Mouse (Mus musculus) limb, embryonic 10.5 days (tissue): ENCODE measurements around the gene Ache. TPM values are rescaled to one million over a fixed set of nuclear protein-coding genes. Genes with fewer than 3 reads are reported as not detected.

Experiments used
- DNase-seq: peaks from one replicate; pipeline ENCODE4 v3.0.0-alpha.2; 2017; ENCODE audit warnings: low spot score
- H3K27ac ChIP-seq: fragments of 300-500 bp; sonication (generic); 2 replicates; pipeline ENCODE4 v1.5.1; 2016; ENCODE audit warnings: mild to moderate bottlenecking
- H3K27me3 ChIP-seq: fragments of 300-500 bp; sonication (generic); 2 replicates; pipeline ENCODE4 v1.6.1; 2016; ENCODE audit warnings: low read depth, mild to moderate bottlenecking; ENCODE audit not compliant: poor library complexity, severe bottlenecking
- H3K36me3 ChIP-seq: fragments of 300-500 bp; sonication (generic); 2 replicates; pipeline ENCODE4 v1.6.1; 2016; ENCODE audit warnings: mild to moderate bottlenecking, moderate library complexity
- H3K4me1 ChIP-seq: fragments of 300-500 bp; sonication (generic); 2 replicates; pipeline ENCODE4 v1.6.1; 2016
- H3K4me3 ChIP-seq: fragments of 300-500 bp; sonication (generic); 2 replicates; pipeline ENCODE4 v1.5.1; 2016; ENCODE audit warnings: mild to moderate bottlenecking, moderate library complexity
- H3K9me3 ChIP-seq: fragments of 300-500 bp; sonication (generic); replicated peaks from 2 replicates; pipeline ENCODE4 v1.6.1; 2016; ENCODE audit warnings: mild to moderate bottlenecking
- WGBS: fragments of 180-500 bp; shearing (Covaris S2); methylation state at CpG from one replicate; pipeline ENCODE4 v1.1.7; 2016; 5-methylcytosine and 5-hydroxymethylcytosine counted together
- polyA plus RNA-seq: library from polyadenylated mRNA; unstranded; fragments of >200 nt; fragmentation: Nextera tagmentation; extraction: Ambion mirVana; gene quantifications from 2 replicates; pipeline ENCODE4 v1.2.1, GENCODE M21; 2016

Ache gene
- polyA plus RNA-seq, 1 experiment from 2014 or later: 1.8 TPM

DNA sequence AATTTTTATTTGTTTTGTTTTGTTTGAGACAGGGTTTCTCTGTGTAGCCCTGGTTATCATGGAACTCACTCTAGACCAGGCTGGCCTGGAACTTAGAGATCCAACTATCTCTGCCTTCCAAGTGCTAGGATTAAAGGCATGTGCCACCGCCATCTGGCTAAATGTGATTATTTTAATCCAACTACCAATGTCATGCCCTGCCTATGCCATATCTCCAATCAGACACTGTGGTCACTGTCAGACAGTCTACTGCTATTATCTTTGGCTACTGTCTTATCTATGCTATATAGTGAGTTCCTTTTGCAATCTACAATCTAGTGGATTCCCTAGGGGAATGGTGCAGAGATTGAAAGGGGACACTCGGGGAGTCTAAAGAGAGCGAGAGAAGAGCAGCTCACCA is 33.7 kb downstream of the Ache start:
- no peaks in the 10 kb centered on the region for H3K9me3 ChIP-seq
- no peak for DNase-seq
- H3K27ac ChIP-seq: no peak overlapping the region
- H3K4me3 ChIP-seq: no peak overlapping the region
- no peaks in the 10 kb centered on the region for H3K4me1 ChIP-seq
- WGBS: 97% methylated on average over 3 of the region's 3 CpGs
- H3K27me3 ChIP-seq: no peaks in the 10 kb centered on the region
- peaks cover 66% of the 10 kb centered on the region for H3K36me3 ChIP-seq

DNA sequence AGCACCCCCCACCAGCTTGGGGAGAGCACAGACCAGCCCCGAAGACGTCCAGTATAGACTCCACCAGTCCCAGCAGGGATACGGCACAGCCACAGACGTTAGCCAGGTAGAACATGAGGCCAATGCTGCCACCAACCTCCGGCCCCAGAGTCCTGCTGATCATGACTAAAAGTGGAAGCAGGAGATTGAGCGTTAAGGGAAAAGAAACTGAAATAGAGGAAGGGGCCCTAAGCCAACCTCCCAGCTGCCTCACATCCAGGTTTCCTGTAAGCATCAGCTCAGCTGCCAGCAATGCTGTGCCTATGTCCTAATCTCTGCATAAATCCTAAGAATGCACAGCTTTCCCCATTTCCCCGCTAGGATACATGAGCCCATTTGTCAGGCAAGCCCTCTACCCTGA is 43.6 kb downstream of the Ache start:
- Histone ChIP-seq H3K27me3 (no peaks in the 10 kb centered on the region), H3K27ac (no peak overlapping the region), H3K4me1 (peaks cover 18% of the 10 kb centered on the region), H3K36me3 (peaks cover 13% of the 10 kb centered on the region), H3K4me3 (no peak overlapping the region), H3K9me3 (no peaks in the 10 kb centered on the region)
- DNase-seq: no peak
- 92% methylated on average over 7 of the region's 7 CpGs for WGBS

DNA sequence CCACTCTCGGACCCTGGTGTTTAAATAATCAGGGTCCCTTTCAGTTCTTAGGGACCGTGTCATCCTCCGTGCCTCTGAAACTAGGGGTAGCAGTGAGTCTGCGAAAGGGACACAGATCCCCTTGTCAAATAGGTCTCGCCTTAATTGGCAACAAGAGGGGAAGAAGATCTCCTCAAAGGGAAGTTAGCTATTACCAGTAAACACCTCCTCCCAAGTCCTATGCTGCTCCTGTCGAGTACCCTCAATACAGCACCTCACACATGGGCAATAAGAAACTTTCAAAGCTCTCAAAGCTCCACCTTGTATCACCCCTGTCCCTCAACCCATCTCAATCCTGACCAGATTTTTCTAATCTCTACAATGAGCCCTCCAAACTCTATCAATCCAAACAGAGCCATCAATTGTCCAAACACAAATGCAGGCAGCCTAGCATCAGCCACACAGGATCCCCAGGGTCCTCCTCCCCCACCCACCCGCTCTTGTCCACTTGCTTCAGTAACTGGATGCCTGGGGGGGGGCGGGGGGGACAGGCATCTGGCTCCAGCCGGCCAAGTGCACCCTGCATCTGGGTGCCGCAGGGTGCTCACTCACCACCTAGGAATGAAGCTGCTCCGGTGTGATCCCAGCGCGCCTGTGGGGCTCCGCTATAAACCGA is 45.7 kb downstream of the Ache start:
- H3K4me3 ChIP-seq: peak overlapping the region; percentile 71
- peaks cover 30% of the 10 kb centered on the region for H3K4me1 ChIP-seq
- H3K36me3 ChIP-seq: no peaks in the 10 kb centered on the region
- H3K27me3 ChIP-seq: no peaks in the 10 kb centered on the region
- no peaks in the 10 kb centered on the region for H3K9me3 ChIP-seq
- 22% methylated on average over 15 of the region's 15 CpGs for WGBS
- DNase-seq: no peak
- H3K27ac ChIP-seq: peak overlapping the region; percentile 86

DNA sequence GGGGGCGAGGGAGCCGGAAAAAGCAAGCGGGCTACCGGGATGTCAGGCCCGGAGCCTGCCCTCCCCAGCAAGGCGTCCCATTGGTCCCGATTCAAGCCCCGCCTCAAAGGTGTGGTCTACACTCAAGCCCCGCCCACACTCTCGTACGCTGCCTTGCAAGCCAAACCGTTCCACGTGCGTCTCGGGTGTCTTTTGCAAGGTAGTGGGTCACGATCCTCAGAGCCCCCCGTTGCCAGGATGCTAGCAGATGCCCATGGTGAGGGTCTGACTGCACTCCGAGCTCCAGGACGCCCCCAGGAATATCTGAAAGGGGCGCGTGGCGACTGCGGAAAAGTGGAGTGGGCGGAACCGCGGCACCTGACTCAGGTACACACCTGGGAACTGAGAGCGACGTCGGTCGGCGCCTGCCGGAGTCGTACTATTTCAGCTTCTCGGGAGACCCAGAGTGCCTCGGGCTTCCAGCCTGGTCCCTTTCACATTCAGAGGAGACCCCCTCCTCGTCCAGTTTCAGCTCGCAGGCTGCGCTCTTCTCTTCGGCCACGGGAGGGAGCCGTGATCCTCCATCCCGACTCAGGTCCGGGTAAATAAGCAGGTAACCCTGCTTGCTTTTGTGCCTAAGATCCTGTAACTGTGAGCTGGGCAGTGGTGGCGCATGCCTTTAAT is 46.3 kb downstream of the Ache start, which contains the start of gene Slc12a9:
Slc12a9 (minus strand) TSS at position 86 of the 663 bp plus-strand sequence.
- Histone ChIP-seq H3K27me3 (no peaks in the 10 kb centered on the region), H3K4me1 (peaks cover 35% of the 10 kb centered on the region), H3K27ac (peak within 1 kb of the TSS; percentile 86), H3K4me3 (peak within 1 kb of the TSS; percentile 71), H3K36me3 (no peaks in the 10 kb centered on the region), H3K9me3 (no peaks in the 10 kb centered on the region)
- WGBS: under 1% methylated on average over 44 of the region's 44 CpGs
- peak; percentile 89 for DNase-seq

DNA sequence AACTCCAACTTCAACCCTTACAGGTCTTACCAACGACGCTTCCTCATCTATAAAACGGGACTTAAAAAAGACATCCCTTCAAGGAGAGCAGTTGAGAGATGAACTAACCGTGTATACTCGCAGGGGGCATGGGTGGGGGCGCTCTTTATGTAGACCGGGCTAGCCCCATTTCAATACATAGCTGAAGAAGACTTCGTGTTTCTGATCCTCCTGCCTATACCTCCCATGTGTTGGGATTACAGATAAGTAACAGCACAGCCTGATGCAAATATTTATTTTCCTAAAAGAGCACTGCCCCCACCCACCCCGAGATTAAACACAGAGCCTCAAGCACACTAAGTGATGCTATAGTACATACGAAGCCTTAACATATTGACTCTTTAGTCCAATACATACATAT is 47.0 kb downstream of the Ache start:
- peaks cover 42% of the 10 kb centered on the region for H3K4me1 ChIP-seq
- WGBS: 65% methylated on average over 10 of the region's 10 CpGs
- no peak overlapping the region for H3K4me3 ChIP-seq
- no peak for DNase-seq
- H3K27me3 ChIP-seq: no peaks in the 10 kb centered on the region
- no peaks in the 10 kb centered on the region for H3K9me3 ChIP-seq
- H3K27ac ChIP-seq: no peak overlapping the region
- H3K36me3 ChIP-seq: no peaks in the 10 kb centered on the region

DNA sequence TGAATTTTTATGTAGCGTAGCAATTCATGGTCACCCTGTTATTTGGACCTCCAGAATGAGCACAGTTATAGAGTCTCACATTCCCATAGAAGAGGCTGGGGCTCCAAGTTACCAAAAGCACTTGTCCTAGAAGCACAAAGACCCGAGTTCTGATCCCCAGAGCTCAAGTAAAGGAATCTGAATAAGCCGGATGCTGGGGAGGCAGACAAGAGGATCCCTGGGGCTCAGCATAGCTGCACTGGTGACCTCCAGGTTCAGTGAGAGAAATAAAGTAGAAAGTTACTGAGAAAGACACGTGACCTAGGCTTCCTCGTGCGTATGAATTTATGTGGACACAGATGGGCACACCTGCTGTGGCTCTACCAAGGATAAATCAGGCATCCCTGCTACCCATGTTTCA is 47.7 kb downstream of the Ache start:
- Histone ChIP-seq H3K27me3 (no peaks in the 10 kb centered on the region), H3K36me3 (no peaks in the 10 kb centered on the region), H3K27ac (no peak overlapping the region), H3K9me3 (no peaks in the 10 kb centered on the region), H3K4me1 (peaks cover 50% of the 10 kb centered on the region), H3K4me3 (no peak overlapping the region)
- no peak for DNase-seq
- WGBS: 83% methylated on average over 6 of the region's 6 CpGs

DNA sequence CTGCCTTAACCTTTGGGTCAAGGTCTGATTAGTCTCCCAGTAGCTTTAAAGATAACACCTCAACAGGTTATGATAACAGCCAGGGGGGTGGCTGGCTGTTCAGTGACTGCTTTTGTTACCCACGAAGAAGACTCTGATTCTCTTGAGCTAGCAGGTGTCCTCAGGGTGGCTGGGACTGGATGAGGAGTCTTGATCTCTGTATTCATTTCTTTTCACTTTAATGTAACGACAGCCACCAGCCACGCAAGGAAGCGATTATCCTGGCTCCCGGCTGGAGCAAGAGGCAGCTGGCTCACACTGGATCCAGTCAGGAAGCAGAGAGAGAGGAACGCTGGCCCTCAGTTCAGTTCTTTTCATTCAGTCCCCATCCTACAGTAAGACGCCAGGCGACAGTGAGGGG is 49.9 kb downstream of the Ache start:
- no peaks in the 10 kb centered on the region for H3K36me3 ChIP-seq
- H3K9me3 ChIP-seq: no peaks in the 10 kb centered on the region
- peak overlapping the region; percentile 87; the same call in 1 of the 2 replicates for H3K27ac ChIP-seq
- WGBS: 52% methylated on average over 8 of the region's 8 CpGs
- H3K4me3 ChIP-seq: no peak overlapping the region
- no peak for DNase-seq
- H3K4me1 ChIP-seq: peaks cover 47% of the 10 kb centered on the region
- no peaks in the 10 kb centered on the region for H3K27me3 ChIP-seq

DNA sequence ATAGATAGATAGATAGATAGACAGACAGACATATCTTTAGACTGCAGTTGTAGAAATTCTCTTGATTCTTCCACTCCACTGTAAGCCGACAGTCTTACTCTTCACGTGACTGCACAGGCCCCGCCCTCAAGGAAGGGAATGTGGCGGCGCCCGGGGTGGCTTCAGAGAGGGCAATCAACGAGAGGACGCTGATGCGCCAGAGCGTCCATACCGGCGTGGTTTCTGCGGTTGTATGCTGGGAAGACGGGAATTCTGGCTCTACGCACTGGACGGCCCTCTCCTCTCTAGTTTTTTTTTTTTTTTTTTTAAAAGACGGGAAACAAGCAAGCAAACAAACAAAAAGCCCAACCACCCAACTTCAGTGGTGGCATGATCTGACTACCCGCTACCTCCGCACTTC is 50.9 kb downstream of the Ache start:
- WGBS: under 1% methylated on average over 19 of the region's 19 CpGs

DNA sequence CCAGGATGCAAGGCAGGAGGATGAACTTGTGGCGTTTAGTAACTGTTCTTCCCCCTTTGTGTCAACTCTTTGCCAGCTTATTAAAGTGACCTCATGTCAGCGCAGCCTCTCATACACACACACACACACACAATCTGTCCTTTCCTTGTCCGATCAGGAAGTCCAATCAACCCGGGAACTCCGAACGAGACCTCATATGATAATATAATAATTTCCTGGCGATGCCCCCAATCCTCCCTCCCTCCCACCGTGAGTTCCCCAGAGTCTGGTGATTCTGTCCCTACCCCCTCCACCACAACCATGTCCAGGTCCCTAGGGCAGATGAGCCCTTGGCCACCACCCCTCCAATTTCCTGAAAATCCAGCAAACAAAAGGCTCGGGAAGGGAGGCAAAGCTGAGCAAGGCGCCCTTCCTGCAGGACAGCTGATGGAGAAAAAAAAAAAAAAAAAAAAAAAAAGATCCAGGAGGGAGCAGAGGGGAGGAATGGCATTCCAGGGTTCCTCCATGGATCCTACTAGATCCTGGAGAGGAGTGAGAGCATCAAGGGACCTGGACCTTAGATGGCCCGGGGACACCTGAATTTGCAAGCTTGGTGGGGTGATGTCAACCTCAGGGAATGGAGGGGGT is 51.5 kb downstream of the Ache start:
- no peak for DNase-seq
- H3K27me3 ChIP-seq: no peaks in the 10 kb centered on the region
- peaks cover 32% of the 10 kb centered on the region for H3K4me1 ChIP-seq
- H3K4me3 ChIP-seq: peak overlapping the region; percentile 51
- H3K36me3 ChIP-seq: no peaks in the 10 kb centered on the region
- peak overlapping the region; percentile 87 for H3K27ac ChIP-seq
- 4% methylated on average over 11 of the region's 11 CpGs for WGBS
- H3K9me3 ChIP-seq: no peaks in the 10 kb centered on the region

More for the DNA sequence above, 50.9 kb downstream of the Ache start:
- Histone ChIP-seq H3K36me3 (no peaks in the 10 kb centered on the region), H3K4me3 (peak overlapping the region; percentile 51), H3K27ac (peak overlapping the region; percentile 87), H3K27me3 (no peaks in the 10 kb centered on the region), H3K4me1 (peaks cover 36% of the 10 kb centered on the region), H3K9me3 (no peaks in the 10 kb centered on the region)
- DNase-seq: peak; percentile 87

DNA sequence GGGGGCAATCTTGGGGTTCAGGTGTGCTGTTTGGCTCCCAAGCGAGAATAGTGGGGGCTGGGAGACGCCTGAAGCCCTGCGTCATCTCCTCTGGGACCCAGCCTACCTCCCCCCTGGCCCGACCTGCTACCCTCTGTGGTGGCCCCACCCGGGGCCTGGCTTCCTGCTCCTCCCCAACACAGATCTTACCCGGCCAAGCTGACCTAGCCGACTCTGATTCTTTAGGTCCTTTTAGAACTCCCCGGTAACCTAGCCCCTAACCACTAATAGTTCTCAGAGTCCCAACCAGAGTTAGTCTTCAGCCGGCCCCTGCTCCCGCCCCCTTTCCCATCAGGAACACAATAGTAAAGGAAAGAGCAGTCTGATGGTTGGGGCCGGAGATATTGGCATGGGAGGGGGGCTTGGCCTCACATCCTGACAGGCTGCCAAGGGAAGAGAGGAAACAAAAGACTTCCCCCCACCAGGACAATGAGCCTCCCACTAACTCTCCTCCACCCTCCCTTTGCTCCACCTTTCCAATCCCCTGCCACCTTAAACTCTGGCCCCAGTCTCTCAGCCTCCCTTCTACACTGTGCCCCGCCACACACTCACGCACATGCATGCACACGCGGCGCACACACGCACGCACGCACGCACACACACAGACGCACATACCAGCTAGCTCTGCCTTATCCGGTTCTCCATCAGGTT is 52.1 kb downstream of the Ache start:
- Histone ChIP-seq H3K9me3 (no peaks in the 10 kb centered on the region), H3K4me3 (peak overlapping the region; percentile 51), H3K27ac (peak overlapping the region; percentile 87), H3K4me1 (peaks cover 32% of the 10 kb centered on the region), H3K27me3 (no peaks in the 10 kb centered on the region), H3K36me3 (no peaks in the 10 kb centered on the region)
- 11% methylated on average over 22 of the region's 22 CpGs for WGBS
- peak; percentile 48 for DNase-seq

DNA sequence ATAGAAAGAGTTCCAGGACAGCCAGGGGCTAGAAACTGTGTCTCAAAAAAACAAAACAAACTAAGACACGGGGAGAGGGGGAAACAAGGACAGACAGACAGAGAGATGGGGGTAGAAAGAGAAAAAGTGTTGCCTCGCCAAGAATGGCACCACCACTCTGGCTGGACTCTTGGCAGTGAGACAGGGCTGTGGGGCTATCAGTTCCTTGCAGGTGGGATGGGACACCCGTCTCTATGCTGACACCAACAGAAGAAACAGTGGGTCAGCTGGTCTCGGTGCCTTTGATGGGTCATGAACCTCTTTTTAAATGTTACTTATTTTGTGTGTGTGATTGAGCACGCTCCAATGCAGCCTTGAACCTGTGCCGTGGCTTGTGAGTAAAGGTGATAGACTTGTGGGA is 52.9 kb downstream of the Ache start:
- no peaks in the 10 kb centered on the region for H3K27me3 ChIP-seq
- no peaks in the 10 kb centered on the region for H3K36me3 ChIP-seq
- no peak overlapping the region for H3K4me3 ChIP-seq
- H3K9me3 ChIP-seq: no peaks in the 10 kb centered on the region
- H3K27ac ChIP-seq: no peak overlapping the region
- no peak for DNase-seq
- H3K4me1 ChIP-seq: peaks cover 38% of the 10 kb centered on the region
- 81% methylated on average over 6 of the region's 6 CpGs for WGBS

DNA sequence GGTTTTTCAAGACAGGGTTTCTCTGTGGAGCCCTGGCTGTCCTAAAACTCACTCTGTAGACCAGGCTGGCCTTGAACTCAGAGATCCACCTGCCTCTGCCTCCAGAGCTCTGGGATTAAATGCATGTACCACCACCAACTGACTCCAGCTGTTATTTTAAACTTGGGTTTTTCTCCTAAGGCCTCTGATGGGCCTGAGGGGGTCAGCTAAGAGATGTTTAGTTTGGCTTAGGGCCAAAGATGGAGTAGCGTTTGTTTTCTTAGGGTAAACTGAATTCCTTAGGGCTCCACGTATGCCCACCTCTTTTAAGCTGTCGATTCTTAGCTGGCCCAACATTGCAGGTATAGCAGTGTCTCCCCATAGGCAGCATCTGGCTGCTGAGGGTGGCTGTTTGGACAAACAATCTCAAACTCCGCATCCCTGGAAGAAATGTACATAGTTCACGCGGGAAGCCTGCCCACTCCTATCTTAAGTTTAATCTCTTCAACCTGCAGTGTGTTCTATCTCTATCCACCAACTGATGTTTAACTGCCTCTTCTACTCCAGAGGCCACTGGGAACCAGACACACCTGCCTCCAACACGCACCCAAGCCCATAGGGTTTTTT is 55.2 kb downstream of the Ache start:
- Histone ChIP-seq H3K27ac (no peak overlapping the region), H3K27me3 (no peaks in the 10 kb centered on the region), H3K4me1 (peaks cover 46% of the 10 kb centered on the region), H3K9me3 (no peaks in the 10 kb centered on the region), H3K4me3 (no peak overlapping the region), H3K36me3 (no peaks in the 10 kb centered on the region)
- 88% methylated on average over 7 of the region's 7 CpGs for WGBS
- DNase-seq: no peak
